ENCODE assay signal across 9 mouse cellular contexts in genomic region chr11:78832816-78833314, GRCm38 (mm10). TPM values are rescaled to one million over a fixed set of nuclear protein-coding genes. Genes with fewer than 3 reads are reported as not detected.
DNase-seq lines count a peak whose midpoint lies in the region; ATAC-seq lines count a peak whose summit lies in the region.
"Had no signal": no experiment of that assay in that cellular context is flagged by ENCODE, and none has a peak within 500 bp of the region (broad histone marks: within the 10 kb centered on the region; RNA-seq: fewer than 3 reads in every experiment).

No protein-coding gene starts in this region.

- peaks cover 9% of the 10 kb centered on the region for H3K4me1 ChIP-seq in neural tube, embryonic 15.5 days

- no peak for ATAC-seq in neural tube, embryonic 15.5 days (ENCODE audit: low FRiP score)
- ATAC-seq in monocyte, adult 5-6 weeks (replicated peaks; ENCODE audit: insufficient number of reproducible peaks, low FRiP score, low TSS enrichment, poor library complexity, severe bottlenecking), result no peak

- WGBS in neural tube, embryonic 15.5 days, result 74% methylated on average over 13 of the region's 13 CpGs

- no peak overlapping the region for H3K27ac ChIP-seq in neural tube, embryonic 15.5 days (replicated peaks)

- no peak overlapping the region for H3K9ac ChIP-seq in neural tube, embryonic 15.5 days (replicated peaks)

- no peaks in the 10 kb centered on the region for H3K9me3 ChIP-seq in neural tube, embryonic 15.5 days (replicated peaks)

- no peaks in the 10 kb centered on the region for H3K27me3 ChIP-seq in neural tube, embryonic 15.5 days (replicated peaks)
- H3K27me3 ChIP-seq: CH12.LX had no signal

- H3K36me3 ChIP-seq in neural tube, embryonic 15.5 days, result no peaks in the 10 kb centered on the region

- peak; percentile 39 to 50 for DNase-seq in cerebellum, postnatal 36 days
- DNase-seq in cerebellum, adult 11-12 months, result no peak
- DNase-seq in adrenal gland, adult (ENCODE audit: inconsistent age in 2 of 2, low spot score in 1 of 2), result peak; percentile 84 to 90
- DNase-seq in heart, adult 18-20 months, result peak; percentile 73 to 85
- peak; percentile 63 for DNase-seq in kidney, postnatal 10 days
- peak; percentile 64 to 86 for DNase-seq in lung, postnatal 4 days

- H3K4me2 ChIP-seq in neural tube, embryonic 15.5 days, result no peak overlapping the region

- H3K4me3 ChIP-seq in neural tube, embryonic 15.5 days (replicated peaks), result no peak overlapping the region

RNA-seq across cellular contexts. Expression of gene Lyrm9, which starts 6.5 kb away (rescaled TPM):
- 10 to 100 TPM; 36.4 to 39.4 TPM for total RNA-seq in heart, adult 18-20 months (2021)
- 34.0 and 42.0 TPM in 2 replicates for polyA plus RNA-seq in neural tube, embryonic 15.5 days (2015; fragmentation: Nextera tagmentation; extraction: Ambion mirVana)
- 11.8 to 34.1 TPM (median 16.2 TPM) in 3 replicates for total RNA-seq in monocyte, adult 5-6 weeks (2017)
